Mouse (Mus musculus): ENCODE data around the gene Syne2.

DNA sequence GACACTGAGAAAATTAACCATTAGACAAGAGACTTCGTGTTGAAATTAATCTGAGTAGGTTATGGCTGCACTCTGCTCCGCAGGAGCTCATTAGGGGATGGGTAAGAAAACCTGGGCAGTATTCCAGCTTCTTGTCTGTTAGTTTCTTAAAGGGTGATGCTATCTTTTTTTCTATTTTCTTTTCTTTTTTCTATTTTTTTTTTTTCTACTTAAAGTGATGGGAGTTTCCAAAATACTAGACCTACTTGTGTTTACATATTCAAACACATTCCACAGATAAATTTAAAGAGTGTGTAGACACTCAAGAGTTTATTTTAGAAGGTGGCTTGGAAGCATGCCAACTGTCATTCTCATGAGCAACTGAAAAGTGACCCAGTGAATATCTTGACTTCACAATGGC, 177.2 kb downstream of the Syne2 start:
- TF ChIP-seq EP300 (optimal IDR thresholded peaks at IDR 0.05) (no peak), CTCF (IDR thresholded peaks at IDR 0.05; ENCODE audit: low read depth) (no peak)
